Mouse (Mus musculus) neural tube, embryonic 15.5 days (tissue): ENCODE measurements around the gene Mpv17. TPM values are rescaled to one million over a fixed set of nuclear protein-coding genes. Genes with fewer than 3 reads are reported as not detected.
A peak's percentile ranks its signal among the peaks of the same experiment; 100 is the strongest.

Experiments used
- ATAC-seq: fragments of 200-750 bp; cut with Nextera tagmentation; 2 replicates; pipeline ENCODE4 v1.8.0; 2017; ENCODE audit warnings: mild to moderate bottlenecking, moderate TSS enrichment, moderate library complexity; ENCODE audit not compliant: low FRiP score
- H3K27ac ChIP-seq: fragments of 300-500 bp; sonication (generic); replicated peaks from 2 replicates; pipeline ENCODE4 v1.5.1; 2015; ENCODE audit warnings: mild to moderate bottlenecking, inconsistent platforms
- H3K27me3 ChIP-seq: fragments of 300-500 bp; sonication (generic); replicated peaks from 2 replicates; pipeline ENCODE4 v1.6.1; 2015; ENCODE audit warnings: inconsistent platforms
- H3K36me3 ChIP-seq: fragments of 300-500 bp; sonication (generic); 2 replicates; pipeline ENCODE4 v1.6.1; 2015; ENCODE audit warnings: inconsistent platforms
- H3K4me1 ChIP-seq: fragments of 300-500 bp; sonication (generic); 2 replicates; pipeline ENCODE4 v1.6.1; 2015; ENCODE audit warnings: inconsistent platforms
- H3K4me2 ChIP-seq: fragments of 300-500 bp; sonication (generic); 2 replicates; pipeline ENCODE4 v1.6.1; 2015; ENCODE audit warnings: inconsistent platforms, mild to moderate bottlenecking, moderate library complexity
- H3K4me3 ChIP-seq: fragments of 300-500 bp; sonication (generic); replicated peaks from 2 replicates; pipeline ENCODE4 v1.5.1; 2015; ENCODE audit warnings: mild to moderate bottlenecking, inconsistent platforms
- H3K9ac ChIP-seq: fragments of 300-500 bp; sonication (generic); replicated peaks from 2 replicates; pipeline ENCODE4 v1.6.1; 2015; ENCODE audit warnings: mild to moderate bottlenecking, inconsistent platforms
- H3K9me3 ChIP-seq: fragments of 300-500 bp; sonication (generic); replicated peaks from 2 replicates; pipeline ENCODE4 v1.6.1; 2016; ENCODE audit warnings: inconsistent platforms
- WGBS: fragments of 180-500 bp; shearing (Covaris S2); methylation state at CpG from one replicate; pipeline ENCODE4 v1.1.7; 2015; ENCODE audit warnings: mixed read lengths; 5-methylcytosine and 5-hydroxymethylcytosine counted together
- polyA plus RNA-seq: library from polyadenylated mRNA; unstranded; fragments of >200 nt; fragmentation: Nextera tagmentation; extraction: Ambion mirVana; gene quantifications from 2 replicates; pipeline ENCODE4 v1.2.1, GENCODE M21; 2015

Gene Mpv17
- polyA plus RNA-seq, 1 experiment from 2014 or later, result 57.4 TPM

- no peak overlapping the region for H3K4me3 ChIP-seq
- 92% methylated on average over 4 of the region's 4 CpGs for WGBS
- peaks cover 4% of the 10 kb centered on the region for H3K9me3 ChIP-seq
- ATAC-seq, result no peak
- H3K4me2 ChIP-seq, result no peak overlapping the region
- no peak overlapping the region for H3K9ac ChIP-seq
- H3K27ac ChIP-seq, result no peak overlapping the region
- H3K27me3 ChIP-seq, result no peaks in the 10 kb centered on the region
- peaks cover 63% of the 10 kb centered on the region for H3K36me3 ChIP-seq
- peaks cover 36% of the 10 kb centered on the region for H3K4me1 ChIP-seq
Measured at GRCm38 (mm10) chr5:31195671-31196070, 41.6 kb upstream of the Mpv17 start.

GRCm38 (mm10) chr5:31194486-31195485 is 40.7 kb upstream of the Mpv17 start:
- peak overlapping the region; percentile 86 for H3K4me3 ChIP-seq
- no peak overlapping the region for H3K27ac ChIP-seq
- H3K36me3 ChIP-seq, result peaks cover 64% of the 10 kb centered on the region
- WGBS, result 95% methylated on average over 16 of the region's 16 CpGs
- H3K27me3 ChIP-seq, result no peaks in the 10 kb centered on the region
- no peaks in the 10 kb centered on the region for H3K9me3 ChIP-seq
- 0 out of 2 replicates have a peak overlapping the region, but pooled peaks have one; percentile 93 for H3K9ac ChIP-seq
- H3K4me1 ChIP-seq, result peaks cover 27% of the 10 kb centered on the region
- peak overlapping the region; percentile 88; the same call in 1 of the 2 replicates for H3K4me2 ChIP-seq
- ATAC-seq, result no peak

- H3K27ac ChIP-seq, result peak overlapping the region; percentile 91
- WGBS, result 14% methylated on average over 25 of the region's 25 CpGs
- no peaks in the 10 kb centered on the region for H3K9me3 ChIP-seq
- H3K9ac ChIP-seq, result peak overlapping the region; percentile 93
- peaks cover 24% of the 10 kb centered on the region for H3K4me1 ChIP-seq
- peak overlapping the region; percentile 88 for H3K4me2 ChIP-seq
- H3K27me3 ChIP-seq, result no peaks in the 10 kb centered on the region
- no peak for ATAC-seq
- H3K36me3 ChIP-seq, result peaks cover 61% of the 10 kb centered on the region
- H3K4me3 ChIP-seq, result peak overlapping the region; percentile 86
Measured at GRCm38 (mm10) chr5:31193631-31194281, 39.7 kb upstream of the Mpv17 start.

GRCm38 (mm10) chr5:31192939-31193630 is 39.0 kb upstream of the Mpv17 start, which contains the start of the genes Snx17 and Eif2b4:
Gene Snx17, plus strand, starts transcription at chr5:31193227.
Gene Eif2b4, minus strand, starts transcription at chr5:31193430.
- Histone ChIP-seq H3K9me3 (no peaks in the 10 kb centered on the region), H3K4me3 (peak within 1 kb of the TSS; percentile 86), H3K4me1 (peaks cover 24% of the 10 kb centered on the region), H3K27ac (peak within 1 kb of the TSS; percentile 91), H3K4me2 (peak within 1 kb of the TSS; percentile 88), H3K9ac (peak within 1 kb of the TSS; percentile 93), H3K36me3 (peaks cover 61% of the 10 kb centered on the region), H3K27me3 (no peaks in the 10 kb centered on the region)
- ATAC-seq, result peak; percentile 96
- WGBS, result under 1% methylated on average over 48 of the region's 48 CpGs

DNA sequence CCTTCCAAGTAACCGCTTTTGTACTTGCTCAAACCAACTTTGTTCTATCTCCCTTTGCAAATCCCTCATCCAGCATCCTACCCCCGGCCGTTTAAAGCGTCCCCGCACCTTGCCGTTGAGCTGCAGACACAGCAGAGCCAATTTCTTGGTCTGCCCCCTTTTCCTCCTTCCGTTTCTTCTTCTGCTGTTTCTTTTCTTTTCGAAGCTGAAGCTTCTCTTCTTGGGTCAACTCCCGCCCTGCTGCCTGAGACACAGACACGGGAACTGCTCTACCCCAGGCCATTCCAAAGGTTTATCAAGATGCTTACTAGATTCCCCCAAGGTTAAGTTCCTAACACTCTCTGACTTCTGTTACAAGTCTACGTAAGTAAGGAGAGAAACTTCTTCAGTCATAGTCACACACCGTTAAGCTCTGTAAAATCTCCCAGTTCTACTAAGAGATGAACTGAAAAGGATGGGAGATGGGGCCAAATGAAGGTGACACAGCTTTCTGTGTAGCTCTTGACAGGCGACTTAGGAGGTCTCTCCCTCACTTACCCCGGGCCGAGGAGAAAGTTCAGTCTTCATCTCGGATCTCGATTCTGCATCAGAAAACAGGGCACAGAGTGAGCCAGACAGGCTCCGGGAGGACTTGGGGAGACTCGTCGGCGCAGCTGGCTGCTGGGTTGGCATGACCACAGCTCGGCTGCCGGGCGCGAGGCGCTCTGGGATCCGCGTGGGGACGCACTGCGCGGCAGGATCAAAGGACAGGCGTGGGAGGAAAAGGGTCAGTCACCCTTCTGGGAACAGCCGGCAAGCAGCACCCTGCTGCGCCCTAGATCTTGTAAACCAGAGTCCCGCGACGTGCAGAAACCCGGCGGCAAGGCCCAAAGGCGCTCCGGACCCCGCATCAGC is 38.2 kb upstream of the Mpv17 start:
- ATAC-seq, result peak; percentile 58
- peaks cover 24% of the 10 kb centered on the region for H3K4me1 ChIP-seq
- H3K4me2 ChIP-seq, result peak overlapping the region; percentile 88
- peak overlapping the region; percentile 83 for H3K9ac ChIP-seq
- peaks cover 61% of the 10 kb centered on the region for H3K36me3 ChIP-seq
- H3K9me3 ChIP-seq, result no peaks in the 10 kb centered on the region
- 15% methylated on average over 42 of the region's 42 CpGs for WGBS
- peak overlapping the region; percentile 86 for H3K4me3 ChIP-seq
- peak overlapping the region; percentile 89 for H3K27ac ChIP-seq
- no peaks in the 10 kb centered on the region for H3K27me3 ChIP-seq

DNA sequence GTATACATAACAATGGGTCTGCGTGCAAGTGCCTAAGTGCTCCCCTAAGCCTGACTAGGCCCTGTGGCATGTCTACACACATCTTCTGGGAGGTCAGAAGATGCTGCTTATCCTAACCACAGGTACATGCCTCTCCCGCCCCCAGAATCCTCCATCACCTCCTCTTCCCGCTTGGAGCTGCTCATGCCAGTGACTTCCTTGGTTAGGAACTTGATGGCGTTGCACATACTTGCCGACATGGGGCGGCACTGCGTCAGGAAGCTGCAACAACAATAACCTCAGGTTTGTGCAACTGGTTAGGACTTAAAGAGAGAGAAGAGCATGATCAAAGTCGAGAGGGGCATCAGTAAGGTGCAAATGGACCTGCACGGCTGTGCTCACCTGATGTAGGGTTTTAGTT is 36.1 kb upstream of the Mpv17 start:
- no peak overlapping the region for H3K27ac ChIP-seq
- peaks cover 24% of the 10 kb centered on the region for H3K4me1 ChIP-seq
- no peak overlapping the region for H3K4me3 ChIP-seq
- peaks cover 45% of the 10 kb centered on the region for H3K36me3 ChIP-seq
- no peaks in the 10 kb centered on the region for H3K27me3 ChIP-seq
- H3K9ac ChIP-seq, result no peak overlapping the region
- no peak for ATAC-seq
- H3K4me2 ChIP-seq, result no peak overlapping the region
- 94% methylated on average over 9 of the region's 9 CpGs for WGBS
- H3K9me3 ChIP-seq, result no peaks in the 10 kb centered on the region

DNA sequence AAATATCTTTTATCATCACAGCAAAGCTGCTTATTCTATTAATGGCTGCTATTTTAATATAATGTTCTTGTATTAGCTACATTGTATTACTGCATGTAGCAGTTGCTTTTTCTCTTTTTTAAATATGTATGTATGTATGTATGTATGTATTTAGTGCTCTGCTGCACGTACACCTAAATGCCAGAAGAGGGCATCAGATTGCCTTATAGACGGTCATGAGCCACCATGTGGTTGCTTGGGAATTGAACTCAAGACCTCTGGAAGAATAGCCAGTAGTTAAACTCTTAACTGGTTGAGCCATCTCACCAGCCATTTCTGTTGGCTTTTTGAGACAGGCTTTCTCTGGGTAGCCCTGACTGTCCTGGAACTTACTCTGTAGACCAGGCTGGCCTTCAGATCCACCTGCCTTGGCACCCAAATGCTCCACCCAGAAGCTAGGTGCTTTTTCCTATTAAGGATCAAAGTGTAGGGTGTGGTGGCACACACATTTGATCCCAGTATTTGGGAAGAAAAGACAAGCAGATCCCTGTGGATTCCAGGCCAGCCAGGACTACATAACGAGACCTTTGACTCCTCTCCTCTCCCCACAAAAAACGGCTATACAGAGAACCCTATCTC is 34.3 kb upstream of the Mpv17 start:
- H3K4me2 ChIP-seq, result no peak overlapping the region
- H3K27ac ChIP-seq, result no peak overlapping the region
- H3K36me3 ChIP-seq, result peaks cover 43% of the 10 kb centered on the region
- H3K27me3 ChIP-seq, result no peaks in the 10 kb centered on the region
- no peak overlapping the region for H3K4me3 ChIP-seq
- no peak for ATAC-seq
- WGBS, result 79% methylated on average over 4 of the region's 4 CpGs
- no peak overlapping the region for H3K9ac ChIP-seq
- H3K4me1 ChIP-seq, result peaks cover 13% of the 10 kb centered on the region
- H3K9me3 ChIP-seq, result no peaks in the 10 kb centered on the region

DNA sequence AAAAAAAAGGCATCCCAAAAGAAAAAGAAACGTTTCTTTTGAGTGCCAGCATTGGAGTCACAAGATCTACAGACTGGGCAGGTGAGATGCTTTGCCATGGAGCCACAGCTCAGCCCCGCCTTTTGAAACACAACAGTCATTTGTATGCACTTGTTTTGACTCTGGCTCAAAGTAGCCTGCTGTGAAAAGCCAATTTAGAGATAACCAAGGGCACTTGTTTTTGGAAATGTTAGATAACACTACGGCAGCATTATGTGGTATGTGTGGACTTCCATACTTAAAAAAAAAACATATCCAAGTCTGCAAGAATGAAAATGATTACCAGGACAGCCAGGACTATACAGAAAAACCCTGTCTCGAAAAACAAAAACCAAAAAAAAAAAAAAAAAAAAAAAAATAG is 29.6 kb upstream of the Mpv17 start:
- Histone ChIP-seq H3K4me3 (no peak overlapping the region), H3K9ac (no peak overlapping the region), H3K27me3 (no peaks in the 10 kb centered on the region), H3K27ac (no peak overlapping the region), H3K4me1 (peaks cover 11% of the 10 kb centered on the region), H3K36me3 (peaks cover 19% of the 10 kb centered on the region), H3K9me3 (no peaks in the 10 kb centered on the region), H3K4me2 (no peak overlapping the region)
- 59% methylated on average over 4 of the region's 4 CpGs for WGBS
- ATAC-seq, result no peak

DNA sequence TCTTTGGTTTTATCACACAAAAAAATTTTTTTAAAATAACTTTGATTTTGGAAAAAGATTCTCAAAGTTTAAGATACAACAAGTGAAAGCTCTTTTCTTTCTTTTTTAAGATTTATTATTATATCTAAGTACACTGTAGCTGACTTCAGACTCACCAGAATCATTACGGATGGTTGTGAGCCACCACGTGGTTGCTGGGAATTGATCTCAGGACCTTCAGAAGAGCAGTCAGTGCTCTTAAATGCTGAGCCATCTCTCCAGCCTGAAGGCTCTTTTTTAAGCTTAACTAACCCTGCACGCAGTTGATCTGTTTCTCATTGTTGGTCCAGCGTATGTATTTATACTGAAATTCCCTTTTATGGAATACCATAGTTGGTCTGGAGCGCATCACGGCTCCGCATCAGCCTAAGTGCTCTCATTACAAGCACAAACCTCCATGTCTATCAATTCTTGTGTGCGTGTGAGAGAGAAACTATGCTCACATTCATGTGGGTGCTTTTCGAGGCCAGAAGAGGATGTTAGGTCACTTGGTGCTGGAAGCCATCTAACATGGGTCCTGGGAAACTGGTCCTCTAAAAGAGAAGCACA is 27.2 kb upstream of the Mpv17 start:
- WGBS, result 93% methylated on average over 9 of the region's 9 CpGs
- H3K27ac ChIP-seq, result no peak overlapping the region
- H3K9me3 ChIP-seq, result no peaks in the 10 kb centered on the region
- H3K27me3 ChIP-seq, result no peaks in the 10 kb centered on the region
- ATAC-seq, result no peak
- no peak overlapping the region for H3K4me2 ChIP-seq
- H3K9ac ChIP-seq, result no peak overlapping the region
- no peak overlapping the region for H3K4me3 ChIP-seq
- H3K4me1 ChIP-seq, result peaks cover 20% of the 10 kb centered on the region
- no peaks in the 10 kb centered on the region for H3K36me3 ChIP-seq
